Mouse (Mus musculus) hindbrain, embryonic 11.5 days (tissue): ENCODE results near the gene Dcaf4. TPM values are rescaled to one million over a fixed set of nuclear protein-coding genes. Genes with fewer than 3 reads are reported as not detected.

Experiments
- ATAC-seq: fragments of 200-750 bp; cut with Nextera tagmentation; 2 replicates; pipeline ENCODE4 v1.8.0; 2017; ENCODE audit warnings: mild to moderate bottlenecking, moderate TSS enrichment, moderate library complexity; ENCODE audit not compliant: low FRiP score
- DNase-seq: peaks from one replicate; pipeline ENCODE4 v3.0.0-alpha.2; 2015; ENCODE audit warnings: low spot score
- H3K27ac ChIP-seq: fragments of 300-500 bp; sonication (generic); 2 replicates; pipeline ENCODE4 v1.5.1; 2014; ENCODE audit warnings: mild to moderate bottlenecking, low read depth, low read length
- H3K27me3 ChIP-seq: fragments of 300-500 bp; sonication (generic); 2 replicates; pipeline ENCODE4 v1.6.1; 2014; ENCODE audit warnings: mild to moderate bottlenecking, low read length, moderate library complexity, mixed read lengths; ENCODE audit not compliant: control insufficient read depth, insufficient read depth
- H3K36me3 ChIP-seq: fragments of 300-500 bp; sonication (generic); 2 replicates; pipeline ENCODE4 v1.6.1; 2014; ENCODE audit warnings: mild to moderate bottlenecking, low read length, moderate library complexity, mixed read lengths; ENCODE audit not compliant: control insufficient read depth, insufficient read depth
- H3K4me1 ChIP-seq: fragments of 300-500 bp; sonication (generic); replicated peaks from 2 replicates; pipeline ENCODE4 v1.6.1; 2014; ENCODE audit warnings: low read length, mixed read lengths; ENCODE audit not compliant: control insufficient read depth, insufficient read depth
- H3K4me2 ChIP-seq: fragments of 300-500 bp; sonication (generic); replicated peaks from 2 replicates; pipeline ENCODE4 v1.6.1; 2014; ENCODE audit warnings: mild to moderate bottlenecking, low read depth, low read length
- H3K4me3 ChIP-seq: fragments of 300-500 bp; sonication (generic); 2 replicates; pipeline ENCODE4 v1.5.1; 2014; ENCODE audit warnings: low read depth, low read length
- H3K9ac ChIP-seq: fragments of 300-500 bp; sonication (generic); 2 replicates; pipeline ENCODE4 v1.6.1; 2014; ENCODE audit warnings: low read depth, low read length
- H3K9me3 ChIP-seq: fragments of 300-500 bp; sonication (generic); 2 replicates; pipeline ENCODE4 v1.6.1; 2016; ENCODE audit warnings: low read length; ENCODE audit not compliant: control insufficient read depth
- WGBS: fragments of 180-500 bp; shearing (Covaris S2); extraction: QIAGEN DNeasy Blood & Tissue Kit; methylation state at CpG from one replicate; pipeline ENCODE4 v1.1.7; 2014; 5-methylcytosine and 5-hydroxymethylcytosine counted together
- polyA plus RNA-seq: library from polyadenylated mRNA; unstranded; fragments of >200 nt; fragmentation: Nextera tagmentation; extraction: Ambion mirVana; gene quantifications from 2 replicates; pipeline ENCODE4 v1.2.1, GENCODE M21; 2014

Dcaf4 gene
- polyA plus RNA-seq, 1 experiment from 2014 or later: 26.5 TPM

DNA sequence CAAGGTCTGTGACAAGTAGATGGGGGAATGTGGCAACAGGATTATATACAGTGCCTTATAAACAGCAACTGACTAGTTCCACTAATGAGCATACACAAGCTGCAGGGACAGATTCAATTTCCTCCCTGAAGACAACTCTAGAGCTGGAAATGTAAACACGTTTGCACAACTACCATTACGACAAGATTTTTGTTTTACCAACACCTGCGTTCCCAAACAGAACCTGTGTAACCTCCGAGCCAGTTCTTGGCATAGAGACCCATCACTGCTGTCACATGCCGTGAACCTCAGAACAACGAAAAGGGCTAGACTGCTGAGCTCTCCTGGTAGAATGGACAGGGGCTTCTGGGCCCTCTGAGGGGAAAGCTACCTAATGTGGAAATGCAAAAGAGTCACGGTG is 23.7 kb downstream of the Dcaf4 start:
- Histone ChIP-seq H3K27ac (no peak overlapping the region), H3K4me3 (no peak overlapping the region), H3K9me3 (no peaks in the 10 kb centered on the region), H3K4me2 (no peak overlapping the region), H3K4me1 (no peaks in the 10 kb centered on the region), H3K27me3 (no peaks in the 10 kb centered on the region), H3K9ac (no peak overlapping the region), H3K36me3 (0 out of 2 replicates have a peak, but pooled peaks cover 3% of the 10 kb centered on the region)
- WGBS: 88% methylated on average over 7 of the region's 7 CpGs
- DNase-seq (no peak), ATAC-seq (no peak)

DNA sequence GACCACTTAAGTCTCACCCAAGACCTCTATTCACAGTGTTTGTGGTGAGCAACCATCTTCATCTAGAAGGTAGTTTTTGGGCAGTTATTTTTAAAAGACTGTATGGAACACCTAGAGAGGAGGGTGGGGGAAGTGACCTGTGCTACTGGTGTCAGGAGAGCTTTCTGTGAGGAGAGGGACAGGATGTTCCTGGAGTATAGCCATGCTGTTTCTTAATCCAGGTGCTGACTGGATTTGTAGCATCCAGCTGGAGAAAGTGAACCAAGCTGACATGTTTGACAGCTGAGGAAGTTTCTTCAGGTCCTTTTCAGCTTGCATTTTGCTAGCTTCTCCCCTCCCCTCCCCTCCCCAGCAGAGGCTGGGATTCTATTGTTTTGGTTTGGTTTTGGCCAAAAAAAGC is 24.5 kb downstream of the Dcaf4 start:
- H3K27ac ChIP-seq: no peak overlapping the region
- H3K27me3 ChIP-seq: no peaks in the 10 kb centered on the region
- H3K4me1 ChIP-seq: no peaks in the 10 kb centered on the region
- H3K4me2 ChIP-seq: no peak overlapping the region
- no peaks in the 10 kb centered on the region for H3K9me3 ChIP-seq
- DNase-seq (no peak), ATAC-seq (no peak)
- H3K36me3 ChIP-seq: 0 out of 2 replicates have a peak, but pooled peaks cover 3% of the 10 kb centered on the region
- H3K4me3 ChIP-seq: no peak overlapping the region
- no peak overlapping the region for H3K9ac ChIP-seq

DNA sequence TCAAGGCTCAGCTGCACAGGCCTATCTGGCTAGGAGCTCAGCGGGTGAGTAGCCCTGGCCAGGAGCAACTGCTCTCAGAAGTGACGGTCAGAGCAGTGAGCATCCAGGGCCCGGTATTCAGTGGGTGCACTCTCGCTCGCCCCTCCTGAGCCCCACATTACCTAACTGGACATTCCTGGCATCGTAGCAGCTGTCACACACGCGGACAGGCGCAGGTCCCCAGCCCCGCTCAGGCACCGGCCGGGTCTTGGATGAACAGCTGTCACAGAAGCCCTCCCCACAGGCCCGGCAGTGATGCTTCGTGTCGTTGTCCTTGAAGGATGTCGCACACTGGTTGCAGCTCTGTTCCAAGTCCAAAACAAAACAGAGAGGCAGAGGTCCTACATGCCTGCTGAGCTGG is 31.0 kb downstream of the Dcaf4 start:
- Histone ChIP-seq H3K4me2 (no peak overlapping the region), H3K27ac (no peak overlapping the region), H3K4me1 (no peaks in the 10 kb centered on the region), H3K9ac (no peak overlapping the region), H3K36me3 (peaks cover 6% of the 10 kb centered on the region; the same call in 1 of the 2 replicates), H3K27me3 (no peaks in the 10 kb centered on the region), H3K4me3 (no peak overlapping the region), H3K9me3 (no peaks in the 10 kb centered on the region)
- ATAC-seq: no peak
- WGBS: 85% methylated on average over 16 of the region's 16 CpGs
- no peak for DNase-seq

DNA sequence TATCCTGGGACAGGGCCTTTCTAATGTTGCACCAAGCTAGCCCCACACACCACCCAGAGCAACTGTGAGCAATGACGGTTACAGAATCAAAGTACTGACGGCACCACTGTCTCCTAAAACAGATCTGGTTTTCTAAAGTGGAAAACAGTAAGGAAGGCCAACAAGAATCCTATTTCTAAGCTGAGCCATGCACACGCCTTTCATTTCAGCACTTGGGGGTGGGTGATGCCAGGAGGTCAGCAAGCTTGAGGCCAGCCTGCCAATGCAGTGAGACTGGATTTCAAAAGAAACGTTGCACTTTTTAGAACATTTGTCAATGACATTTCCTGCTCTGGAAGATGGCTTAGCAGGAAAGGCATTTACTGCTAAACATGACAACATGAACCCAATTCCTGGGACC is 33.5 kb downstream of the Dcaf4 start:
- H3K36me3 ChIP-seq: peaks cover 8% of the 10 kb centered on the region; the same call in 1 of the 2 replicates
- no peak overlapping the region for H3K27ac ChIP-seq
- H3K27me3 ChIP-seq: no peaks in the 10 kb centered on the region
- no peaks in the 10 kb centered on the region for H3K9me3 ChIP-seq
- ATAC-seq: no peak
- 84% methylated on average over 4 of the region's 4 CpGs for WGBS
- no peak overlapping the region for H3K4me3 ChIP-seq
- H3K4me1 ChIP-seq: no peaks in the 10 kb centered on the region
- no peak overlapping the region for H3K9ac ChIP-seq
- DNase-seq: no peak
- no peak overlapping the region for H3K4me2 ChIP-seq

DNA sequence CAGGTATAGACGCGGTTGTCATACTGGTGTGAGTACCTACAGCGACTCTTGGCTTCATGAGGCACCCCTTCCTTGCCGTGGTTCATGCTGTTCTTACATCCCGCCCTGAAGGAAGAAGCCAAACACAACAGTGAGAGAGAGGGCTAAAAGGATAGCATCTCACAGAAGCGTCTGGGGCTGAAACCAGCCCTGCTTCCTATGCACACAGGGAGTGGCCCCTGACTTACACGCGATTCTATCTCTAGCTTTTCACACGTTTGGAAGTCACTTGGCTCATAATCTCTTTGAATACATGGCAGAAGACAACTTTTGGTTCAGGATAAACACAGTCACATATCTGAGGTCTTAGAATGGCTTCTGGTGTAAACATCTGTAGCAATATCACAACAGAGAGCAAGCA is 35.3 kb downstream of the Dcaf4 start:
- Histone ChIP-seq H3K9me3 (no peaks in the 10 kb centered on the region), H3K27ac (no peak overlapping the region), H3K4me2 (no peak overlapping the region), H3K4me3 (no peak overlapping the region), H3K36me3 (peaks cover 8% of the 10 kb centered on the region; the same call in 1 of the 2 replicates), H3K4me1 (no peaks in the 10 kb centered on the region), H3K27me3 (no peaks in the 10 kb centered on the region), H3K9ac (no peak overlapping the region)
- no peak for ATAC-seq
- 61% methylated on average over 9 of the region's 9 CpGs for WGBS
- DNase-seq: no peak

DNA sequence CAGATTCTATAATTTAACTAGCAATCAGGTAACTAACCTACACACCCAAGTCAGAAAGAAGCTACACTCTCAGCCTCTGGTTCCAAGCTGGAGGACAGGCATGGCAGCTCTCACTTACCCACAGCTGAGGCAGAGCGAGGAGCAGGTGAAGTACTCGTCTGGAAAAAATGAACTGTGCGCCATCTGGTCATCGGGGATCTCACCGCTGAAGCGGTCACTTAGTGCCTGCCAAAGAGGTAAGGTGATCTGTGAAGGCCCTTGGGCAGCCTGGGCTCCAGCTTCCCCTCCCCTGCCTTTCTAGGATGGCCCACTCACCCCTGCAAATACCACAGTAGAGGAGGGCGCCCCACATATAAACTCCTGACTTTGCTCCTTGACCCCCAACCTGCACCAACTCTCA is 38.2 kb downstream of the Dcaf4 start:
- no peak overlapping the region for H3K9ac ChIP-seq
- H3K4me1 ChIP-seq: no peaks in the 10 kb centered on the region
- H3K27me3 ChIP-seq: no peaks in the 10 kb centered on the region
- no peaks in the 10 kb centered on the region for H3K9me3 ChIP-seq
- no peak overlapping the region for H3K4me2 ChIP-seq
- no peak for DNase-seq
- no peak for ATAC-seq
- WGBS: 92% methylated on average over 7 of the region's 7 CpGs
- H3K4me3 ChIP-seq: no peak overlapping the region
- no peak overlapping the region for H3K27ac ChIP-seq
- H3K36me3 ChIP-seq: peaks cover 10% of the 10 kb centered on the region; the same call in 1 of the 2 replicates

DNA sequence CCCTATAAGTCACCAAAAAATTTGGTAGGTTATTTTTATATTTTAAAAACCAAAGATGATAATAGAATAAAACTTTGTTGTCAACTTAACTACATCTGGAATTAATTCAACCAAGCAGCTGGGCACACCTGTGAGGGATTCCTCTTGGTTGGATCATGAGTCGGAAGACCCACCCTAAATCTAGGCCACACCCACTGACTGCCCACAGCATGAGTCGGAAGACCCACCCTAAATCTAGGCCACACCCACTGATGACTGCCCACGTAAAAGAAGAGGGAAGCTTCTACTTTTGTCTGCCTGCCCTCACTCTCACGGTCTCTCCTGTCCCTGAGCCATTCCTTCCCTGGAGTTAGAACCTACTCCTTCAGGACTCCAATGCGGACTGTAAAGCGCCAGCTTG is 39.9 kb downstream of the Dcaf4 start:
- Histone ChIP-seq H3K9me3 (no peaks in the 10 kb centered on the region), H3K4me1 (no peaks in the 10 kb centered on the region), H3K36me3 (peaks cover 10% of the 10 kb centered on the region; the same call in 1 of the 2 replicates), H3K4me2 (no peak overlapping the region), H3K27me3 (no peaks in the 10 kb centered on the region), H3K9ac (no peak overlapping the region), H3K27ac (no peak overlapping the region), H3K4me3 (no peak overlapping the region)
- 76% methylated on average over 6 of the region's 6 CpGs for WGBS
- no peak for ATAC-seq
- no peak for DNase-seq

DNA sequence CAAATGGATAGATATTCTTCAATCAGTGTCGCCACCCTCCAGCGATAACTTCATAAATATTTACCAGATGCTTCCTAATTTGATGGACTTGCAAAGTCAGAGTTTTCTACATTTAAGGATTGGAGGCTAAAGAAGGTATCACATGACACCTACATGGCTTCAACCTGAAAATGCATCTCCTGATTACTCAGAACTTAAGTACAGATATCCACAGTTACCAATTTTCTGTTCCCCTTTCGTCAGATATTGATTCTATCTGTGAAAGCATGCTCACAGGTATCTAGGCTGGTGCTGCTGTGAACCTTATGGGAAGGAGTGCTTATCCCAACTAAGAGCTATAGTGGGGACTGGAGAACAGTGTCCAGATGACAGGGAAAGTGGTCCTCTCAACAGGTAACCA is 42.3 kb downstream of the Dcaf4 start:
- Histone ChIP-seq H3K36me3 (peaks cover 6% of the 10 kb centered on the region), H3K27ac (no peak overlapping the region)
- 99% methylated on average over 3 of the region's 3 CpGs for WGBS

DNA sequence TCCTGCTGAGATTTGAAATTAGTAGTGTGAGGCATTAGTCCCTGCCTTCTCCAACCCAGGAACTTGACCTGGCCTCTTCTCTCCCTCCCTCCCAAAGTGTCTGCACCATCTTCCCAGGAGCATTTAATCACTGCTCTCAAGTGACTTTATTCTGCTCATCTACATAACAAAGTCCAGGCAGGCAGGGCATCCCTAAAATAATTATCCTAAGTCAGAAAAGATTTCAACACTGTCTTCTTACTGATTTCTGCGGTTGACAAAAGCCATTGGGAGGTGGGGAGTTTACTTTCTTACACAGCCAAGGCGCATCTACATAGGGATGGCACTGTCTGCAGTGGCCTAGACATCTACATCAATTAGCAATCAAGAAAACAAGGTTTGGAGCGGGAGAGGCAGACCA is 49.6 kb downstream of the Dcaf4 start:
- Histone ChIP-seq H3K36me3 (peaks cover 21% of the 10 kb centered on the region), H3K9ac (no peak overlapping the region), H3K9me3 (no peaks in the 10 kb centered on the region), H3K4me2 (no peak overlapping the region), H3K27me3 (no peaks in the 10 kb centered on the region), H3K4me1 (no peaks in the 10 kb centered on the region), H3K4me3 (no peak overlapping the region), H3K27ac (no peak overlapping the region)
- 73% methylated on average over 3 of the region's 3 CpGs for WGBS
- ATAC-seq (no peak), DNase-seq (no peak)

More for the DNA sequence above, 42.3 kb downstream of the Dcaf4 start:
- Histone ChIP-seq H3K9me3 (no peaks in the 10 kb centered on the region), H3K4me1 (no peaks in the 10 kb centered on the region), H3K27me3 (no peaks in the 10 kb centered on the region), H3K4me2 (no peak overlapping the region), H3K9ac (no peak overlapping the region), H3K4me3 (no peak overlapping the region)
- DNase-seq: no peak
- ATAC-seq: no peak
